Mouse (Mus musculus) heart, adult 2 months (tissue): ENCODE measurements at regions not wholly inside any gene's neighbourhood (a gene's known extent, or its start where the extent isn't known, plus 50 kb on each side); places are given as distances from the start of the nearest gene placed in this dataset.

ENCODE experiments used
- EP300 ChIP-seq: fragments of 200-500 bp; IDR thresholded peaks from 2 replicates; pipeline ENCODE4 v1.6.1; 2011; ENCODE audit warnings: low read depth, low read length, control low read depth; ENCODE audit not compliant: insufficient read depth
- POLR2A ChIP-seq: fragments of 200-500 bp; IDR thresholded peaks from 2 replicates; pipeline ENCODE4 v1.6.1; 2011; ENCODE audit warnings: mild to moderate bottlenecking, low read depth, low read length, control low read depth; ENCODE audit not compliant: insufficient read depth

- TF ChIP-seq EP300 (no peak), POLR2A (no peak)
These were observed 367.8 kb upstream of the 2610001J05Rik start for GRCm38 (mm10) chr6:14239151-14239550.
